Mouse (Mus musculus) hindbrain, embryonic 15.5 days (tissue): Measurements from ENCODE around the gene Cd79b. TPM values are rescaled to one million over a fixed set of nuclear protein-coding genes. Genes with fewer than 3 reads are reported as not detected.

Source experiments
- ATAC-seq: fragments of 200-750 bp; cut with Nextera tagmentation; 2 replicates; pipeline ENCODE4 v1.8.0; 2017; ENCODE audit warnings: low read depth, moderate number of reproducible peaks, moderate TSS enrichment; ENCODE audit not compliant: low FRiP score
- H3K27ac ChIP-seq: fragments of 300-500 bp; sonication (generic); replicated peaks from 2 replicates; pipeline ENCODE4 v1.5.1; 2015; ENCODE audit warnings: mild to moderate bottlenecking, inconsistent platforms
- H3K27me3 ChIP-seq: fragments of 300-500 bp; sonication (generic); 2 replicates; pipeline ENCODE4 v1.6.1; 2015; ENCODE audit warnings: control low read depth, inconsistent platforms
- H3K36me3 ChIP-seq: fragments of 300-500 bp; sonication (generic); 2 replicates; pipeline ENCODE4 v1.6.1; 2015; ENCODE audit warnings: control low read depth, inconsistent platforms
- H3K4me1 ChIP-seq: fragments of 300-500 bp; sonication (generic); replicated peaks from 2 replicates; pipeline ENCODE4 v1.6.1; 2015; ENCODE audit warnings: control low read depth, inconsistent platforms
- H3K4me2 ChIP-seq: fragments of 300-500 bp; sonication (generic); 2 replicates; pipeline ENCODE4 v1.6.1; 2015; ENCODE audit warnings: moderate library complexity, mild to moderate bottlenecking, inconsistent platforms
- H3K4me3 ChIP-seq: fragments of 300-500 bp; sonication (generic); 2 replicates; pipeline ENCODE4 v1.5.1; 2015; ENCODE audit warnings: mild to moderate bottlenecking, inconsistent platforms
- H3K9ac ChIP-seq: fragments of 300-500 bp; sonication (generic); 2 replicates; pipeline ENCODE4 v1.6.1; 2015; ENCODE audit warnings: inconsistent platforms
- H3K9me3 ChIP-seq: fragments of 300-500 bp; sonication (generic); 2 replicates; pipeline ENCODE4 v1.6.1; 2016; ENCODE audit warnings: control low read depth, inconsistent platforms
- WGBS: fragments of 180-500 bp; shearing (Covaris S2); methylation state at CpG from one replicate; pipeline ENCODE4 v1.1.7; 2015; 5-methylcytosine and 5-hydroxymethylcytosine counted together
- polyA plus RNA-seq: library from polyadenylated mRNA; unstranded; fragments of >200 nt; fragmentation: Nextera tagmentation; extraction: Ambion mirVana; gene quantifications from 2 replicates; pipeline ENCODE4 v1.2.1, GENCODE M21; 2015

Gene Cd79b
- polyA plus RNA-seq, 1 experiment from 2014 or later, result 1.4 TPM

GRCm38 (mm10) chr11:106338870-106339269 is 24.3 kb upstream of the Cd79b start:
- Histone ChIP-seq H3K4me1 (no peaks in the 10 kb centered on the region), H3K9me3 (no peaks in the 10 kb centered on the region), H3K27me3 (no peaks in the 10 kb centered on the region), H3K4me2 (no peak overlapping the region), H3K4me3 (no peak overlapping the region), H3K9ac (no peak overlapping the region), H3K27ac (no peak overlapping the region), H3K36me3 (no peaks in the 10 kb centered on the region)
- WGBS, result 80% methylated on average over 7 of the region's 7 CpGs
- ATAC-seq, result no peak

GRCm38 (mm10) chr11:106338029-106338428 is 23.5 kb upstream of the Cd79b start:
- no peak for ATAC-seq
- no peaks in the 10 kb centered on the region for H3K36me3 ChIP-seq
- H3K4me3 ChIP-seq, result no peak overlapping the region
- WGBS, result 83% methylated on average over 5 of the region's 5 CpGs
- no peaks in the 10 kb centered on the region for H3K4me1 ChIP-seq
- H3K9ac ChIP-seq, result no peak overlapping the region
- H3K27me3 ChIP-seq, result no peaks in the 10 kb centered on the region
- no peak overlapping the region for H3K27ac ChIP-seq
- no peaks in the 10 kb centered on the region for H3K9me3 ChIP-seq
- no peak overlapping the region for H3K4me2 ChIP-seq

- Histone ChIP-seq H3K27me3 (no peaks in the 10 kb centered on the region), H3K27ac (no peak overlapping the region), H3K4me1 (no peaks in the 10 kb centered on the region), H3K9me3 (no peaks in the 10 kb centered on the region), H3K4me3 (no peak overlapping the region), H3K9ac (no peak overlapping the region), H3K36me3 (no peaks in the 10 kb centered on the region), H3K4me2 (no peak overlapping the region)
- 16% methylated on average over 2 of the region's 2 CpGs for WGBS
- ATAC-seq, result no peak
Observed at GRCm38 (mm10) chr11:106334066-106334465, 19.5 kb upstream of the Cd79b start.

DNA sequence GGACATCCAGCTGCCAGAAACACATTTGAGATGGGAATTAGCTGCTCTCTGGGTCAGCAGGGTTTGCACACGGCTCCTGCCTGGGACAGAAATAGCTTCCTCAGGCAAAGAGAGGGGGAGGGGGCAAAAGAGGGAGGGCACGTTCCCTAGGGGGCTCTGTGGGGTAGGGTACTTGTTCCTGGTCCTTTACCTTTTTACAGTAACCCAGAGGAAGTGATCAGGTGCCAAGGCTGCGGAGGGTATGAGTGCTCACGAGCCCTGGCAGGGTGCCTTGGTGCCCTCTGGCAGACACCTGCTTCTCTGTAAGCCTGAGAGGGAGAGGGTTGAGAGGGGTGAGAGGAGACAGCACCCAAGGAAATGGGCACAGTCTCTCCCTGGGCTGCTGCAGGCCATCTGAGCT is 17.9 kb upstream of the Cd79b start:
- WGBS, result 44% methylated on average over 4 of the region's 4 CpGs
- H3K27ac ChIP-seq, result no peak overlapping the region
- no peak overlapping the region for H3K9ac ChIP-seq
- no peaks in the 10 kb centered on the region for H3K36me3 ChIP-seq
- H3K4me1 ChIP-seq, result no peaks in the 10 kb centered on the region
- H3K4me2 ChIP-seq, result no peak overlapping the region
- no peak overlapping the region for H3K4me3 ChIP-seq
- no peaks in the 10 kb centered on the region for H3K27me3 ChIP-seq
- no peak for ATAC-seq
- H3K9me3 ChIP-seq, result no peaks in the 10 kb centered on the region

DNA sequence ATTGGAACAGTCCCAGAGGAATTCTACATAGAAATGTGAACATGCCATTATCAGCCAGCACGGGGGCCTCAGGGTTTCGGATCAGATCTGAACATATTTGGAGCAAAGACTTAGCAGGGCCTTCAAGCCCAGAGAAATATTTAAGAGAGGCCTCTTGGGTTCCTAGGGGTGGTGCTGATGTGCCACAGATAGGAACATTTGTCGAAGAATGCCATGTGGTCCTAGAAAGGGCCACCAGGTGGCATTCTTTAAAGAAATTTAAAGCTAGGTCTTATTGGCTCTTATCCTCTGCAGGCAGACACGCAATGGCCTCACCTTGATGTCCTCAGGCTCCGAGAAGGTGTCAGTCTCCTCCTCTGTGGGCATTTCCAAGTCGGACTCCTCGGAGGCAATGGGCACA is 15.1 kb upstream of the Cd79b start:
- Histone ChIP-seq H3K4me1 (no peaks in the 10 kb centered on the region), H3K27me3 (no peaks in the 10 kb centered on the region), H3K9me3 (no peaks in the 10 kb centered on the region), H3K9ac (no peak overlapping the region), H3K4me2 (no peak overlapping the region), H3K4me3 (no peak overlapping the region), H3K27ac (no peak overlapping the region), H3K36me3 (no peaks in the 10 kb centered on the region)
- 73% methylated on average over 7 of the region's 7 CpGs for WGBS
- no peak for ATAC-seq

- no peak overlapping the region for H3K4me3 ChIP-seq
- H3K4me1 ChIP-seq, result no peaks in the 10 kb centered on the region
- no peaks in the 10 kb centered on the region for H3K27me3 ChIP-seq
- no peaks in the 10 kb centered on the region for H3K36me3 ChIP-seq
- ATAC-seq, result no peak
- H3K9me3 ChIP-seq, result no peaks in the 10 kb centered on the region
- H3K4me2 ChIP-seq, result no peak overlapping the region
- no peak overlapping the region for H3K27ac ChIP-seq
- WGBS, result 78% methylated on average over 6 of the region's 6 CpGs
- no peak overlapping the region for H3K9ac ChIP-seq
Observed at GRCm38 (mm10) chr11:106329128-106329527, 14.6 kb upstream of the Cd79b start.

GRCm38 (mm10) chr11:106328521-106328920 is 14.0 kb upstream of the Cd79b start:
- Histone ChIP-seq H3K4me3 (no peak overlapping the region), H3K27me3 (no peaks in the 10 kb centered on the region), H3K27ac (no peak overlapping the region), H3K9me3 (no peaks in the 10 kb centered on the region), H3K4me1 (no peaks in the 10 kb centered on the region), H3K9ac (no peak overlapping the region), H3K36me3 (no peaks in the 10 kb centered on the region), H3K4me2 (no peak overlapping the region)
- no peak for ATAC-seq
- WGBS, result 73% methylated on average over 5 of the region's 5 CpGs

GRCm38 (mm10) chr11:106326475-106326874 is 11.9 kb upstream of the Cd79b start:
- Histone ChIP-seq H3K9me3 (no peaks in the 10 kb centered on the region), H3K27me3 (no peaks in the 10 kb centered on the region), H3K36me3 (no peaks in the 10 kb centered on the region), H3K4me1 (no peaks in the 10 kb centered on the region), H3K4me3 (no peak overlapping the region), H3K9ac (no peak overlapping the region), H3K4me2 (no peak overlapping the region), H3K27ac (no peak overlapping the region)
- no peak for ATAC-seq
- WGBS, result 92% methylated on average over 8 of the region's 8 CpGs

- H3K4me2 ChIP-seq, result no peak overlapping the region
- H3K4me1 ChIP-seq, result no peaks in the 10 kb centered on the region
- no peak for ATAC-seq
- H3K9ac ChIP-seq, result no peak overlapping the region
- 73% methylated on average over 8 of the region's 8 CpGs for WGBS
- no peak overlapping the region for H3K27ac ChIP-seq
- H3K9me3 ChIP-seq, result no peaks in the 10 kb centered on the region
- H3K27me3 ChIP-seq, result no peaks in the 10 kb centered on the region
- no peak overlapping the region for H3K4me3 ChIP-seq
- no peaks in the 10 kb centered on the region for H3K36me3 ChIP-seq
Observed at GRCm38 (mm10) chr11:106325566-106326206, 11.1 kb upstream of the Cd79b start.

DNA sequence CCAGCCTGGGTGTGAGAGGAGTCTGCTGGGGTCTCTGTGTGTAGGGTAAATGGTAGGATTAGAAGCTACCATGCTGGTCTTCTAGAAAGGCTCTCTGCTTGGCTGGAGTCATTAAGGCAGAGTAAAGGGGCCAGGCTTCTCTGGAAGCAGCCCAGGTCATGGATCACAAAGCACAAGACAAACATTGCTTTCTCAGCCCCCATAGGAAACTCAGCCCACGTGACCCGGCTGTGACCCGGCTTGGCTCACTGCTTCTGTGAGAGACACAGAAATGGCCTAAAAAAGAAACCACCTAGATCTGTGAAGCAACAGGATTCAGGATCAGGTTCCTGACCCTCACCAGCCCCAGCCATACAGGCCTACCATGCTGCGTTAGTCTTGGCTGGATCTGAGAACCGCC is 10.3 kb upstream of the Cd79b start:
- H3K4me1 ChIP-seq, result no peaks in the 10 kb centered on the region
- H3K4me3 ChIP-seq, result no peak overlapping the region
- no peak for ATAC-seq
- H3K9ac ChIP-seq, result no peak overlapping the region
- H3K4me2 ChIP-seq, result no peak overlapping the region
- no peaks in the 10 kb centered on the region for H3K9me3 ChIP-seq
- no peak overlapping the region for H3K27ac ChIP-seq
- H3K27me3 ChIP-seq, result no peaks in the 10 kb centered on the region
- no peaks in the 10 kb centered on the region for H3K36me3 ChIP-seq
- 82% methylated on average over 5 of the region's 5 CpGs for WGBS

GRCm38 (mm10) chr11:106318406-106319366 is 4.1 kb upstream of the Cd79b start:
- Histone ChIP-seq H3K27ac (no peak overlapping the region), H3K36me3 (no peaks in the 10 kb centered on the region), H3K4me1 (no peaks in the 10 kb centered on the region), H3K9ac (no peak overlapping the region), H3K4me2 (no peak overlapping the region), H3K9me3 (no peaks in the 10 kb centered on the region), H3K4me3 (no peak overlapping the region), H3K27me3 (no peaks in the 10 kb centered on the region)
- 80% methylated on average over 21 of the region's 21 CpGs for WGBS
- ATAC-seq, result no peak

GRCm38 (mm10) chr11:106317801-106318200 is 3.2 kb upstream of the Cd79b start:
- no peak overlapping the region for H3K4me3 ChIP-seq
- no peaks in the 10 kb centered on the region for H3K4me1 ChIP-seq
- H3K9ac ChIP-seq, result no peak overlapping the region
- H3K27me3 ChIP-seq, result no peaks in the 10 kb centered on the region
- no peak for ATAC-seq
- no peaks in the 10 kb centered on the region for H3K36me3 ChIP-seq
- WGBS, result 87% methylated on average over 7 of the region's 7 CpGs
- no peaks in the 10 kb centered on the region for H3K9me3 ChIP-seq
- no peak overlapping the region for H3K27ac ChIP-seq
- H3K4me2 ChIP-seq, result no peak overlapping the region
